Mouse (Mus musculus) heart, embryonic 11.5 days (tissue): ENCODE results near the gene 1700021F07Rik. TPM values are rescaled to one million over a fixed set of nuclear protein-coding genes. Genes with fewer than 3 reads are reported as not detected.
A peak's percentile ranks its signal among the peaks of the same experiment; 100 is the strongest.

Experiments
- ATAC-seq: fragments of 200-750 bp; cut with Nextera tagmentation; replicated peaks from 2 replicates; pipeline ENCODE4 v1.8.0; 2017; ENCODE audit warnings: moderate library complexity; ENCODE audit not compliant: insufficient number of reproducible peaks, low FRiP score, low TSS enrichment
- H3K27ac ChIP-seq: fragments of 300-500 bp; sonication (generic); 2 replicates; pipeline ENCODE4 v1.5.1; 2014; ENCODE audit warnings: mild to moderate bottlenecking, low read depth, low read length
- H3K27me3 ChIP-seq: fragments of 300-500 bp; sonication (generic); 2 replicates; pipeline ENCODE4 v1.6.1; 2014; ENCODE audit warnings: mild to moderate bottlenecking, low read length, mixed read lengths; ENCODE audit not compliant: control insufficient read depth, insufficient read depth
- H3K36me3 ChIP-seq: fragments of 300-500 bp; sonication (generic); 2 replicates; pipeline ENCODE4 v1.6.1; 2014; ENCODE audit warnings: mild to moderate bottlenecking, low read length, moderate library complexity, mixed read lengths; ENCODE audit not compliant: control insufficient read depth, insufficient read depth
- H3K4me1 ChIP-seq: fragments of 300-500 bp; sonication (generic); 2 replicates; pipeline ENCODE4 v1.6.1; 2014; ENCODE audit warnings: low read length; ENCODE audit not compliant: control insufficient read depth, insufficient read depth
- H3K4me2 ChIP-seq: fragments of 300-500 bp; sonication (generic); 2 replicates; pipeline ENCODE4 v1.6.1; 2014; ENCODE audit warnings: mild to moderate bottlenecking, moderate library complexity
- H3K4me3 ChIP-seq: fragments of 300-500 bp; sonication (generic); 2 replicates; pipeline ENCODE4 v1.5.1; 2014; ENCODE audit warnings: low read depth, low read length
- H3K9ac ChIP-seq: fragments of 300-500 bp; sonication (generic); 2 replicates; pipeline ENCODE4 v1.6.1; 2014; ENCODE audit warnings: mild to moderate bottlenecking, low read depth, low read length, moderate library complexity
- H3K9me3 ChIP-seq: fragments of 300-500 bp; sonication (generic); replicated peaks from 2 replicates; pipeline ENCODE4 v1.6.1; 2016; ENCODE audit warnings: low read length; ENCODE audit not compliant: control insufficient read depth
- WGBS: fragments of 180-500 bp; shearing (Covaris S2); extraction: QIAGEN DNeasy Blood & Tissue Kit; methylation state at CpG from one replicate; pipeline ENCODE4 v1.1.7; 2014; ENCODE audit not compliant: insufficient replicate concordance; 5-methylcytosine and 5-hydroxymethylcytosine counted together
- polyA plus RNA-seq: library from polyadenylated mRNA; unstranded; fragments of >200 nt; fragmentation: Nextera tagmentation; extraction: Ambion mirVana; gene quantifications from 2 replicates; pipeline ENCODE4 v1.2.1, GENCODE M21; 2014

The 1700021F07Rik gene
- polyA plus RNA-seq, result not detected in 2 replicates

GRCm38 (mm10) chr2:173522376-173522775 lies at the start of gene 1700021F07Rik:
1700021F07Rik (plus strand) TSS chr2:173522586.
- H3K4me1 ChIP-seq, result no peaks in the 10 kb centered on the region
- 86% methylated on average over 18 of the region's 18 CpGs for WGBS
- H3K36me3 ChIP-seq, result no peaks in the 10 kb centered on the region
- H3K4me2 ChIP-seq, result no peak within 1 kb of the TSS
- H3K9ac ChIP-seq, result no peak within 1 kb of the TSS
- H3K27ac ChIP-seq, result no peak within 1 kb of the TSS
- ATAC-seq, result no peak
- H3K27me3 ChIP-seq, result no peaks in the 10 kb centered on the region; the same call in 1 of the 2 replicates
- H3K9me3 ChIP-seq, result no peaks in the 10 kb centered on the region
- no peak within 1 kb of the TSS for H3K4me3 ChIP-seq

- Histone ChIP-seq H3K4me1 (no peaks in the 10 kb centered on the region), H3K4me3 (no peak overlapping the region), H3K9ac (no peak overlapping the region), H3K36me3 (no peaks in the 10 kb centered on the region), H3K4me2 (no peak overlapping the region), H3K27ac (no peak overlapping the region), H3K27me3 (no peaks in the 10 kb centered on the region), H3K9me3 (no peaks in the 10 kb centered on the region)
- WGBS, result 65% methylated on average over 11 of the region's 11 CpGs
- no peak for ATAC-seq
These were observed 49.2 kb upstream of the 1700021F07Rik start for GRCm38 (mm10) chr2:173473233-173473632.

DNA sequence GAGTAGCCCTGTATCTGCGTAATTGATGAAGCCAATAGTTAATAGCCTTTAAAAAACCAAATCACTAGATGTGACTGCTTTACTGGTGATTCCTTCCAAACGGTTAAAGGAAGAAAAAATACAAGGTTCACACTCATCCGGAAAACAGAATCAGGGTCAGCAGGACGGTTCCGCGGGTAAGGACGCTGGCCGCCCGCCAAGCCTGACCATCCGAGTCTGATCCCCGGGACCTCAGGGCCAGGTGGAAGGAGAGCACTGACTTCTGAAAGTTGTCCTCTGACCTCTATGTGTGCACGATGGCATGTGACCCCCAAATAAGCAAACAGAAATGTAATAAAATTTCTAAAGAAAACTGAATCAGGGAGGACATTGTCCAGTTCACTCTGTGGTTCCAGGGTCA lies 43.3 kb upstream of the 1700021F07Rik start:
- ATAC-seq, result no peak
- H3K27ac ChIP-seq, result no peak overlapping the region
- H3K36me3 ChIP-seq, result no peaks in the 10 kb centered on the region
- no peak overlapping the region for H3K4me3 ChIP-seq
- H3K4me1 ChIP-seq, result no peaks in the 10 kb centered on the region
- no peaks in the 10 kb centered on the region for H3K27me3 ChIP-seq
- WGBS, result 83% methylated on average over 12 of the region's 12 CpGs
- H3K9me3 ChIP-seq, result no peaks in the 10 kb centered on the region
- no peak overlapping the region for H3K9ac ChIP-seq
- H3K4me2 ChIP-seq, result no peak overlapping the region

GRCm38 (mm10) chr2:173484486-173484885 lies 37.9 kb upstream of the 1700021F07Rik start:
- no peak overlapping the region for H3K27ac ChIP-seq
- no peak for ATAC-seq
- WGBS, result 76% methylated on average over 4 of the region's 4 CpGs

GRCm38 (mm10) chr2:173499612-173500011 lies 22.8 kb upstream of the 1700021F07Rik start:
- Histone ChIP-seq H3K27ac (no peak overlapping the region), H3K4me3 (no peak overlapping the region), H3K27me3 (no peaks in the 10 kb centered on the region), H3K9ac (no peak overlapping the region), H3K36me3 (no peaks in the 10 kb centered on the region), H3K9me3 (no peaks in the 10 kb centered on the region), H3K4me2 (no peak overlapping the region), H3K4me1 (no peaks in the 10 kb centered on the region)
- 88% methylated on average over 2 of the region's 2 CpGs for WGBS
- ATAC-seq, result no peak

More at GRCm38 (mm10) chr2:173484486-173484885, 37.9 kb upstream of the 1700021F07Rik start:
- Histone ChIP-seq H3K4me1 (no peaks in the 10 kb centered on the region), H3K9me3 (no peaks in the 10 kb centered on the region), H3K9ac (no peak overlapping the region), H3K4me2 (no peak overlapping the region), H3K36me3 (no peaks in the 10 kb centered on the region), H3K4me3 (no peak overlapping the region), H3K27me3 (no peaks in the 10 kb centered on the region)

DNA sequence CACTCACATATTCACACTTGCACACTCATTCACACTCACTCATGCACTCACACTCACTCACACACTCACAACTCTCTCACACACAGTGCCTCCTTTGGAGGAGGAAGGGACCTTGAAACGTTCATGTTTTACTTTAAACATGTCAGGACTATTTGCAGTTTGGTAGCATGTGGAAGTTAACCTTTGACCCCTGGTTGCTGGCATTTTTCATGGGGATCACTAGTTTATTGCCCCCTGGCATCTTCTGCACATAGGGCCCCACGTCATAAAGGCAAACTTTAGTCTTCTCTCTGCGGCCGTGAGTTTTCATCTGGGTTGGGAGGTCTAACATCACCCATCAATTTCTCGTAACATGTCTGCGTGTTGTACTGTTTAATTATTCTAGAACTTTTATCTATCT lies 8.4 kb upstream of the 1700021F07Rik start:
- H3K27ac ChIP-seq, result no peak overlapping the region
- peaks cover 7% of the 10 kb centered on the region for H3K4me1 ChIP-seq
- WGBS, result 88% methylated on average over 6 of the region's 6 CpGs
- H3K4me3 ChIP-seq, result no peak overlapping the region
- H3K4me2 ChIP-seq, result no peak overlapping the region
- H3K9ac ChIP-seq, result no peak overlapping the region
- H3K27me3 ChIP-seq, result no peaks in the 10 kb centered on the region
- no peak for ATAC-seq
- H3K36me3 ChIP-seq, result no peaks in the 10 kb centered on the region
- no peaks in the 10 kb centered on the region; the same call in 1 of the 2 replicates for H3K9me3 ChIP-seq

DNA sequence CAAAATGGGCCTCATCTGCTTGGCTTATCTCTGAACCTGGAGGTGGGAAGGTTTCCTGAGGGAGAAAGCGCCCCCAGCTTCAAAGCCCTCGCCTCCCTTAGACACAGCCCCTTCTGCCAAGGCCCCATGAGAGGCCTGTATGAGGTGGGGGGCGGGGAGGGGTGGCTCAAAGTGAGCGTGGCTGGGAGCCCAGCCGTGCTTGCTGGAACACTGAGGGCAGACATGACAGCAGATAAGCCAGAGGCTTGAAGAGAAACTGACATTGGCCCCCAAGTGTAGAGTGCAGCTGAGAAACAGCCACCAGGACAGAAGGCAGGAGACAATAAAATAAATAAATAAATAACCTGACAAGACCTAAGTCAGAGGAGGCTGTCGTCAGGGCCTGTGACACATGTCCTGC lies 7.2 kb upstream of the 1700021F07Rik start:
- 26% methylated on average over 6 of the region's 6 CpGs for WGBS
- peak; percentile 58; the same call in 1 of the 2 replicates for ATAC-seq
- H3K27ac ChIP-seq, result no peak overlapping the region

DNA sequence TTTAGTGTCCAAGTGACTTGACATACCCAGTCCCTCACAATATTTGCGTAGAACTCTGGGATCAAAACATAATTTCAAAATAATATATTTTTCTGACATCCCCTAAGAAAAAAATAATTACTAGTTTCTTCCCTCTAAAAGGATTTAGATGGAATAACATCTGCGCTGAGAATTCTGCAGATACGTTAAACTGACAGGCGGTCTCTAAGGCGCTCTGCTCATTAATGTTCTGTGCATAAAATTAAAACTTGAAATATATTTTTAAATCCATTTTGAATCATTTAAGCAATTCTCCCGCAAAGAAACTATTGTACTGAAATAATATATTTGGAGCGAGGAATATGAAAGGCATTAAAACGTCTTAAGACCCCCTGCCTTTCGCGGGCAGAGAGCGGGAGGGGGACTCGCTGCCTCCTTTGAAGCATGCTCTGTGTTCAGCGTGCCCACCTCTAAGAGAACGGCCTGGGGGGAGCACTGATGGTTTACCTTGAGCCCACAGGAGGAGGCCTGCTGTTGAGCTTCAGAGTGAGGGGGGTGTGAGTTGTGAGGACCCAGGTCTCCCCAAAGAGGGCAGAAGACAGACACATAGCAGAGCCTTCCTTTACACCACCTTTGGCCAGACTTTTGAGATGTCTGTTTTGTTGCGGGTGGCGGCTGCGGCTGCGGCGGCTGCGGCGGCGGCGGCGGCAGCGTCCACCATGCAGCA lies 6.1 kb upstream of the 1700021F07Rik start:
- H3K4me3 ChIP-seq, result no peak overlapping the region
- H3K4me1 ChIP-seq, result peaks cover 7% of the 10 kb centered on the region
- H3K27me3 ChIP-seq, result no peaks in the 10 kb centered on the region; the same call in 1 of the 2 replicates
- H3K4me2 ChIP-seq, result no peak overlapping the region
- no peak overlapping the region for H3K9ac ChIP-seq
- ATAC-seq, result no peak
- H3K9me3 ChIP-seq, result no peaks in the 10 kb centered on the region
- 75% methylated on average over 25 of the region's 25 CpGs for WGBS
- no peaks in the 10 kb centered on the region for H3K36me3 ChIP-seq
- no peak overlapping the region for H3K27ac ChIP-seq

More for the DNA sequence above, 7.2 kb upstream of the 1700021F07Rik start:
- H3K9ac ChIP-seq, result no peak overlapping the region
- H3K4me1 ChIP-seq, result peaks cover 7% of the 10 kb centered on the region
- H3K27me3 ChIP-seq, result no peaks in the 10 kb centered on the region
- no peak overlapping the region for H3K4me2 ChIP-seq
- no peaks in the 10 kb centered on the region for H3K36me3 ChIP-seq
- no peaks in the 10 kb centered on the region; the same call in 1 of the 2 replicates for H3K9me3 ChIP-seq
- no peak overlapping the region for H3K4me3 ChIP-seq

DNA sequence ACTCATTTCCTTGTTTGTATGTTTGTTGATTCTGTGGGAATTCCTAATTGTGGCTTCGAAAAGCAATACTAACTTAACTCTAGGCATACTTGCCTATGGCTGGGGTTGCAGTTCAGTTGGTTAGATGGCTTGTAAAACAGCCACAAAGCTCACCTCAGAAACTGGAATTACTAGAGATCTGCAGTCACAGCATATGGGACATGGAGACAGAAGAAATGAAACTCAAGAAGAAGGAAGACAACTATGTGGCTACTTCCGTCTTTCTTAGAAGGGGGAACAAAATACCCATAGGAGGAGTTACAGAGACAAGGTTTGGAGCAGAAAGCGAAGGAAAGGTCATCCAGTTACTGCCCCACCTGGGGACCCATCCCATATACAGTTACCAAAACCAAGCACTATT lies 6.1 kb downstream of the 1700021F07Rik start:
- Histone ChIP-seq H3K4me1 (no peaks in the 10 kb centered on the region), H3K36me3 (no peaks in the 10 kb centered on the region), H3K9ac (no peak overlapping the region), H3K27me3 (no peaks in the 10 kb centered on the region), H3K4me3 (no peak overlapping the region), H3K27ac (no peak overlapping the region), H3K9me3 (no peaks in the 10 kb centered on the region), H3K4me2 (no peak overlapping the region)
- WGBS, result 77% methylated on average over 3 of the region's 3 CpGs
- no peak for ATAC-seq
